Mouse (Mus musculus): ENCODE data around the gene Rassf8. TPM values are rescaled to one million over a fixed set of nuclear protein-coding genes. Genes with fewer than 3 reads are reported as not detected.

Gene Rassf8
- polyA plus RNA-seq, 1 experiment from 2014 or later: 13.6 TPM

- Histone ChIP-seq H3K36me3 (no peaks in the 10 kb centered on the region), H3K9me3 (no peaks in the 10 kb centered on the region), H3K4me2 (no peak overlapping the region), H3K4me1 (peaks cover 19% of the 10 kb centered on the region), H3K9ac (no peak overlapping the region), H3K27ac (no peak overlapping the region), H3K27me3 (no peaks in the 10 kb centered on the region), H3K4me3 (no peak overlapping the region)
- ATAC-seq (ENCODE audit: insufficient number of reproducible peaks, low FRiP score, low TSS enrichment, low read depth): no peak
- 97% methylated on average over 4 of the region's 4 CpGs for WGBS
Measured at GRCm38 (mm10) chr6:145789738-145790137, 43.2 kb downstream of the Rassf8 start.

- Histone ChIP-seq H3K9me3 (no peaks in the 10 kb centered on the region), H3K4me3 (no peak overlapping the region), H3K9ac (no peak overlapping the region), H3K36me3 (no peaks in the 10 kb centered on the region), H3K4me2 (no peak overlapping the region), H3K27me3 (no peaks in the 10 kb centered on the region), H3K4me1 (peaks cover 35% of the 10 kb centered on the region), H3K27ac (peak overlapping the region; percentile 71)
- WGBS: 74% methylated on average over 7 of the region's 7 CpGs
- ATAC-seq (ENCODE audit: insufficient number of reproducible peaks, low FRiP score, low TSS enrichment, low read depth): no peak
Measured at GRCm38 (mm10) chr6:145792373-145792772, 45.8 kb downstream of the Rassf8 start.

DNA sequence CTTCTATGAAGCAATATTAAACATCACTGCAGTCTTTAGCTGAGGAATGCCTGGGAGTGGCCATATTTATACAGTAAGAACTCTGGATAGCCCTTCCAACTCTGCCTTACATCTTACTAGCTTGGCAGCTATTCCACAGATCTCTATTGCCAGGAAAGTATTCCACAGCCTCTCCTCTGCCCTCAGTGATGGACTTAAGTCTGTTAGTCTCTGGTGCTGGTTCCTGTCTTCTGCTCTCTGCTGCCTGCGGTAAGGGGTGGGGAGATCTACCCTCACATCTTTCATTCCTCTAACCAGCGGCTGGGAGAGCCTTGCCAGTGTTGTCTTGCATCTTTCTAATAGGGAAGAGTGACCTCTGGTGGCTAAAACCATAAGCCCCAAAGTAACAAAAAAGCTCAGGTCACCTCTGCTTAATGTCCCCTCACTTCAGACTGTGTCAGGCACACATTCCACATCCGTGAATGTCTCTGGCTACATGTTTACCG is 46.6 kb downstream of the Rassf8 start:
- Histone ChIP-seq H3K36me3 (no peaks in the 10 kb centered on the region), H3K4me1 (peaks cover 35% of the 10 kb centered on the region), H3K9me3 (no peaks in the 10 kb centered on the region), H3K4me3 (no peak overlapping the region), H3K27me3 (no peaks in the 10 kb centered on the region), H3K4me2 (0 out of 2 replicates have a peak overlapping the region, but pooled peaks have one; percentile 3), H3K27ac (peak overlapping the region; percentile 71), H3K9ac (no peak overlapping the region)
- ATAC-seq (ENCODE audit: insufficient number of reproducible peaks, low FRiP score, low TSS enrichment, low read depth): peak; percentile 80; the same call in 1 of the 2 replicates
- WGBS: 14% methylated on average over 4 of the region's 4 CpGs

DNA sequence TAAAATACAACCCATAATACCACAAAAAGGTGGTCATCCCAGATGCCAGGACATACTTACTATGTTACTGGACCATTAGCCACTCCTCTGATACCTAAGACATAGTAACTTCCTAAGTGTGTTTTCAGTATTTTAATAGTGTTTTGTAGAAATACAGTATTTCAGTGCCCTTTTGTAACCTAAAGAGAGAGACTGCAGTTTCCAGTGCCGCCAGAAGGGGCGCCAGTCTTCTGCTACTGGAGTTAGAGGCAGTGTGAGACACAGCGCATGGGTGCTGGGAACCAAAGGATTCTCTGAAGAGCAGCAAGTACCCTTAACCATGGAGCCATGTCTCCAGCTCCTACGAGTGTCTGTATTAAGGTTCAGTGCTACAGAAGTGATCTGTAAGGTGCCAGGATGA is 48.1 kb downstream of the Rassf8 start:
- Histone ChIP-seq H3K9ac (no peak overlapping the region), H3K4me2 (no peak overlapping the region), H3K36me3 (no peaks in the 10 kb centered on the region), H3K27ac (no peak overlapping the region), H3K27me3 (no peaks in the 10 kb centered on the region), H3K9me3 (no peaks in the 10 kb centered on the region), H3K4me3 (no peak overlapping the region), H3K4me1 (peaks cover 35% of the 10 kb centered on the region)
- 59% methylated on average over 4 of the region's 4 CpGs for WGBS
- no peak for ATAC-seq (ENCODE audit: insufficient number of reproducible peaks, low FRiP score, low TSS enrichment, low read depth)

DNA sequence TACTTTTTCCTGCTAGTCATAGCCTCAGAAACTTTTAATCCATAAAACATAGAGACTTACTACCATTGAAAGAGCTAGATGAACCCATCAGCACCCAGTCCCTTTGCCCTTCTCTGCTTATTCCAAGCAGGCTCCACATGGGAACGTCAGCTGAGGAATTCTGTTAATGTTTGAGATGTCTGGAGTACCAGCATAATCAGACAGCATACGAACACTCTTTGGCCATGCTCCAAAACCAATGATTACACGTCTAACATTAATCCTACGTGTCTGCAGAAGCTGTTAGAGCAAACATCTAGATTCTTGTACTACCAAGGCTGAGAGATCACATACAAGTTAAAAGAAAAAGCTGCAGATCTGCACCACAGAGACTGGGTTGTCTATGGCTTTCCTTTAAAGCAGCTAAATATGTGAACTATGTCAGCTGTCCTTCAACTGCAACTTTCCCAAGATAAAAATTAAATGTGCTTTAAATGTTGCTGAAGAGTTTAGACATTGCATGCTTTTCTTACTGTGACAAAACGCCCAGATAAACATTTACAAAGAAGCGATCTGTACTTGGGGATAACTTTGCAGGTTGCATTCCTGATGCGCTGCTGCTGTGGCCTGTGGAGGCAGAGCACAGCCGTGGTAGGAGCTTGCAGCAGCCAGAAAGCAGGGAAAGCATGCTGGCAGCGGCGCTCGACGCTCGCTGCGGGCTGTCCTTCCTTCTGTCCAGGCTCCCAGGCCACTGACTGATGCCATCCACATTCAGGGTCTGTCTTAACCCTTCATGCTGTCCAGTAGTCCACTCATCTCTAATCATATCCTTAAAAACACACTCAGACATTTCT is 49.9 kb downstream of the Rassf8 start:
- no peak overlapping the region for H3K4me2 ChIP-seq
- H3K9me3 ChIP-seq: no peaks in the 10 kb centered on the region
- 50% methylated on average over 14 of the region's 14 CpGs for WGBS
- peak overlapping the region; percentile 47 for H3K27ac ChIP-seq
- H3K9ac ChIP-seq: no peak overlapping the region
- H3K27me3 ChIP-seq: no peaks in the 10 kb centered on the region
- no peak for ATAC-seq (ENCODE audit: insufficient number of reproducible peaks, low FRiP score, low TSS enrichment, low read depth)
- H3K36me3 ChIP-seq: no peaks in the 10 kb centered on the region
- H3K4me3 ChIP-seq: no peak overlapping the region
- H3K4me1 ChIP-seq: peaks cover 35% of the 10 kb centered on the region

GRCm38 (mm10) chr6:145797692-145798091 is 51.1 kb downstream of the Rassf8 start:
- 73% methylated on average over 3 of the region's 3 CpGs for WGBS
- H3K9ac ChIP-seq: no peak overlapping the region
- no peaks in the 10 kb centered on the region for H3K27me3 ChIP-seq
- no peaks in the 10 kb centered on the region for H3K9me3 ChIP-seq
- no peak overlapping the region for H3K4me2 ChIP-seq
- H3K27ac ChIP-seq: no peak overlapping the region
- ATAC-seq (ENCODE audit: insufficient number of reproducible peaks, low FRiP score, low TSS enrichment, low read depth): no peak
- H3K4me1 ChIP-seq: peaks cover 31% of the 10 kb centered on the region
- H3K4me3 ChIP-seq: no peak overlapping the region
- no peaks in the 10 kb centered on the region for H3K36me3 ChIP-seq

DNA sequence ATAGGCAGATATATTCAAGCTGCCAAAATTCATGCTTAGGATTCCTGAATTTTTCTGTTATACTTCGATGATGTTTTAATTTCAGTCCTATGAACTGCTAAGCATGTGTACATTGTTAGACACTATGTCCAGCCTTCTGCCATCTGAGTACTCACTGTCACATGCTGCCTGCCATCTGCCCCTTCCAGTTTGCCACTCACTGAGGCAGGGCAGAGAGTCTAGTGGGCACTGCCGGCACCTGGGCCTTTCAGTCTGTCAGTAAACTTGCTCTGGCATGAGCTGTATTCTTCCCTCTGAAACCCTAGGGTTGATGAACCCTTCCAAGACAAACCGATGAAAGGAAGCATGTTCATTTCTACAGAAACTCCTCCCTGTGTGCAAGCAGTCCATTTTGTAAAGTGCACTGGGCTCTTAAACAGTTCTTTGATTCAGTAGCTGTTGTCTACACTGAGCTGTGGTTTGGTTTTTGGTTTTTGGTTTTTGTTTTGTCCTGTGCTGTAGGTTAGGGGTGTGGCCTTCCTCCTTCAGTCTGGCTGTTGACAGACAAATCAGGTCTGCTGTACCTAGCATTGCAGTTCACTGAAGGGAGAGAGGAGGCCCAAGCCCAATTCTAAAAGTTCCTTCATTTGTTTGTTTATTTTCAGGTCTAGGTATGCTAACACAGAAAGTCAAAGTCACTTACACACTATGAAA is 55.4 kb downstream of the Rassf8 start:
- no peak overlapping the region for H3K27ac ChIP-seq
- H3K9me3 ChIP-seq: no peaks in the 10 kb centered on the region
- no peaks in the 10 kb centered on the region for H3K27me3 ChIP-seq
- H3K4me1 ChIP-seq: peaks cover 19% of the 10 kb centered on the region
- WGBS: 83% methylated on average over 3 of the region's 3 CpGs
- H3K4me2 ChIP-seq: no peak overlapping the region
- no peak for ATAC-seq (ENCODE audit: insufficient number of reproducible peaks, low FRiP score, low TSS enrichment, low read depth)
- H3K9ac ChIP-seq: no peak overlapping the region
- H3K36me3 ChIP-seq: 0 out of 2 replicates have a peak, but pooled peaks cover 2% of the 10 kb centered on the region
- H3K4me3 ChIP-seq: no peak overlapping the region

- no peak overlapping the region for H3K27ac ChIP-seq
- no peak overlapping the region for H3K4me2 ChIP-seq
- WGBS: 78% methylated on average over 8 of the region's 8 CpGs
- no peaks in the 10 kb centered on the region for H3K27me3 ChIP-seq
- H3K4me1 ChIP-seq: peaks cover 21% of the 10 kb centered on the region
- 0 out of 2 replicates have a peak, but pooled peaks cover 2% of the 10 kb centered on the region for H3K36me3 ChIP-seq
- no peak overlapping the region for H3K9ac ChIP-seq
- H3K9me3 ChIP-seq: no peaks in the 10 kb centered on the region
- H3K4me3 ChIP-seq: no peak overlapping the region
- no peak for ATAC-seq (ENCODE audit: insufficient number of reproducible peaks, low FRiP score, low TSS enrichment, low read depth)
Measured at GRCm38 (mm10) chr6:145802881-145803280, 56.3 kb downstream of the Rassf8 start.

GRCm38 (mm10) chr6:145804276-145804675 is 57.7 kb downstream of the Rassf8 start:
- H3K9ac ChIP-seq: no peak overlapping the region
- H3K4me3 ChIP-seq: no peak overlapping the region
- H3K36me3 ChIP-seq: 0 out of 2 replicates have a peak, but pooled peaks cover 2% of the 10 kb centered on the region
- H3K27ac ChIP-seq: no peak overlapping the region
- H3K4me1 ChIP-seq: peaks cover 21% of the 10 kb centered on the region
- no peak overlapping the region for H3K4me2 ChIP-seq
- WGBS: 55% methylated on average over 3 of the region's 3 CpGs
- ATAC-seq (ENCODE audit: insufficient number of reproducible peaks, low FRiP score, low TSS enrichment, low read depth): no peak
- H3K27me3 ChIP-seq: no peaks in the 10 kb centered on the region
- H3K9me3 ChIP-seq: no peaks in the 10 kb centered on the region

DNA sequence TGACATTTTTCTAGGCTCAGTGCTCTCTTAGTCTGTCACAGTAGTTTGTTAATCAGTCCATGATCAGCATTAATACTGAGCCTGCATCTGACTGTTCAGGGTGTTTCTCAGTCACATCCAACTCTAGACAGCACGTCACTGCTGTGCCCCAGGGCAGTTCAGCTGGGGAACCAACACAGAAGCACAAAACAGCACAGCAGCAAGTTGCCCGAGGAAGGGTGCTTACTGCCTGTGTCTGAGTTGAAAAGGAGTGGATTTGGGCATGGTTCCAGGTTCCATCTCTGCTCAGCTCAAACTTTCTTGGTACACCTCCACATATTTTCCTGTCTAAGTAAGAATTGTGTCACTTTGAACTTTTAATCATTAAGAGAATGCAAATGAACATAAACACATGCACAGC is 60.2 kb downstream of the Rassf8 start:
- Histone ChIP-seq H3K9ac (no peak overlapping the region), H3K9me3 (no peaks in the 10 kb centered on the region), H3K4me2 (no peak overlapping the region), H3K27ac (no peak overlapping the region), H3K4me3 (no peak overlapping the region), H3K4me1 (peaks cover 20% of the 10 kb centered on the region), H3K36me3 (peaks cover 19% of the 10 kb centered on the region; the same call in 1 of the 2 replicates), H3K27me3 (no peaks in the 10 kb centered on the region)
- WGBS: 30% methylated on average over 2 of the region's 2 CpGs
- ATAC-seq (ENCODE audit: insufficient number of reproducible peaks, low FRiP score, low TSS enrichment, low read depth): no peak

DNA sequence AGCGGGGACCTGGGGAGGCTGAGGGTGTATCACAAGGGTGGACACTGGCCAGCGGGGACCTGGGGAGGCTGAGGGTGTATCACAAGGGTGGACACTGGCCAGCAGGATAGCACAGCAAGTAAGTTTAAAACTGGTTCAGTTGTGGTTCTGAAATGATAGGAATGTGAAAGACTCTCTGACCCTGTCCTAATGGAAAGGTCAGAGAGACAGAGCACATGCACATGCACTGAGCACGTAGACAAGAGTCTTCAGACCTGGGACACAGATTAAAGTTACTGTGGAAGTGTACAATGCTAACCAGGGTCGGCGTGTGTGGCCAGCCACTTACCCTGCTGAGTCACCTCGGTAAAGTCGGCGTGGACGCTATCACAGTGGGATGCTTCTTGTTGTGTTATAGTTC is 61.4 kb downstream of the Rassf8 start:
- no peak overlapping the region for H3K4me2 ChIP-seq
- no peaks in the 10 kb centered on the region for H3K9me3 ChIP-seq
- WGBS: 88% methylated on average over 9 of the region's 9 CpGs
- peaks cover 16% of the 10 kb centered on the region for H3K4me1 ChIP-seq
- H3K9ac ChIP-seq: no peak overlapping the region
- H3K36me3 ChIP-seq: peaks cover 19% of the 10 kb centered on the region; the same call in 1 of the 2 replicates
- H3K4me3 ChIP-seq: no peak overlapping the region
- H3K27me3 ChIP-seq: no peaks in the 10 kb centered on the region
- no peak overlapping the region for H3K27ac ChIP-seq
- no peak for ATAC-seq (ENCODE audit: insufficient number of reproducible peaks, low FRiP score, low TSS enrichment, low read depth)

DNA sequence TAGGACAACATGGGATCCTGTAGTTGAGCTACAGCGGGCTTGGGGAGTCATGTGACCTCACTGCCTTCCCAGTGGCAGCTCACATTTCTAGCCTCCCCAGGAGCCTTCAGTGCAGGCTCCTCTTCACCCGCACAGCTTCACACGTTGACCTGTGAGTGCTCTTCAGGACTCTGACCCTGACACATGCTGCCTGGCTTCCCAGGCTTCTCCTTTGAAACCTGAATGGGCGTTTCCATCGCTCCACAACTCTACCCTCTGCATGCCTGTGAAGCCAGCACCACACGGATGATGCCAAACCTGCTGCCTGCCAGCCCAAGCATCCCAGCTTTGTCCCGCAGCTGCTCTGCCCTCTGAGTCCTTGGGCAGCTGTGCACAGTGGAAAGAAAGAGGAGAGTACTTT is 63.0 kb downstream of the Rassf8 start:
- Histone ChIP-seq H3K27me3 (no peaks in the 10 kb centered on the region), H3K4me1 (peaks cover 10% of the 10 kb centered on the region), H3K4me2 (no peak overlapping the region), H3K9me3 (no peaks in the 10 kb centered on the region), H3K4me3 (no peak overlapping the region), H3K9ac (no peak overlapping the region), H3K27ac (no peak overlapping the region), H3K36me3 (peaks cover 23% of the 10 kb centered on the region)
- 74% methylated on average over 7 of the region's 7 CpGs for WGBS
- no peak for ATAC-seq (ENCODE audit: insufficient number of reproducible peaks, low FRiP score, low TSS enrichment, low read depth)

Measured in limb, embryonic 15.5 days (tissue).